Mouse (Mus musculus) intestine, embryonic 15.5 days (tissue): ENCODE data around the gene Cnih3. TPM values are rescaled to one million over a fixed set of nuclear protein-coding genes. Genes with fewer than 3 reads are reported as not detected.

Experiments used
- ATAC-seq: fragments of 200-750 bp; cut with Nextera tagmentation; 2 replicates; pipeline ENCODE4 v1.8.0; 2017; ENCODE audit warnings: moderate TSS enrichment, moderate library complexity
- H3K27ac ChIP-seq: fragments of 300-500 bp; sonication (generic); 2 replicates; pipeline ENCODE4 v1.5.1; 2015; ENCODE audit warnings: mild to moderate bottlenecking, inconsistent platforms
- H3K27me3 ChIP-seq: fragments of 300-500 bp; sonication (generic); replicated peaks from 2 replicates; pipeline ENCODE4 v1.6.1; 2015; ENCODE audit warnings: inconsistent platforms
- H3K36me3 ChIP-seq: fragments of 300-500 bp; sonication (generic); 2 replicates; pipeline ENCODE4 v1.6.1; 2015; ENCODE audit warnings: inconsistent platforms
- H3K4me1 ChIP-seq: fragments of 300-500 bp; sonication (generic); replicated peaks from 2 replicates; pipeline ENCODE4 v1.6.1; 2015; ENCODE audit warnings: inconsistent platforms
- H3K4me2 ChIP-seq: fragments of 300-500 bp; sonication (generic); replicated peaks from 2 replicates; pipeline ENCODE4 v1.6.1; 2015; ENCODE audit warnings: mild to moderate bottlenecking, inconsistent platforms
- H3K4me3 ChIP-seq: fragments of 300-500 bp; sonication (generic); replicated peaks from 2 replicates; pipeline ENCODE4 v1.5.1; 2015; ENCODE audit warnings: inconsistent platforms
- H3K9ac ChIP-seq: fragments of 300-500 bp; sonication (generic); 2 replicates; pipeline ENCODE4 v1.6.1; 2015; ENCODE audit warnings: inconsistent platforms
- H3K9me3 ChIP-seq: fragments of 300-500 bp; sonication (generic); 2 replicates; pipeline ENCODE4 v1.6.1; 2016; ENCODE audit warnings: inconsistent platforms
- WGBS: fragments of 180-500 bp; shearing (Covaris S2); methylation state at CpG from one replicate; pipeline ENCODE4 v1.1.7; 2015; 5-methylcytosine and 5-hydroxymethylcytosine counted together
- polyA plus RNA-seq: library from polyadenylated mRNA; unstranded; fragments of >200 nt; fragmentation: Nextera tagmentation; extraction: Ambion mirVana; gene quantifications from 2 replicates; pipeline ENCODE4 v1.2.1, GENCODE M21; 2015

Cnih3 gene
- polyA plus RNA-seq, 1 experiment from 2014 or later, result 0.20 TPM

DNA sequence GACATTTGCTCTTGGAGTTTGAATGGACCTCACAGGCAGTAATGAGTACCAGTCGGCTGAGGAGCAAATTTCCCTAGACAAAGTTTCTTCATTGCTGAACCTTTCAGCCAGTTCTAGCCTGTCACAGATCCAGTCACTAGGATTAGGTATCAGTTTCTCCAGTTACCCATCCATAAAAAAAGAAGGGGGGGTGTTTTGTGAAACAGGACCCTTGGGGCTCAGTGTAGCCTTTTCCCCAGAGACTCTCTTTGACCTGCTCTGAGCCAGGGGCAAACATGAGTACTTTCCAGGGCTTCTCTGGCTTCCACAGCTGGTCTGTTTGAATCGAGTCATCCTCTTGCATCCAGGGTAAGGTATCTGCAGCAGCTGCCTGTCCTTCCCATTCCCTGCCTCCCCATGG is 5.4 kb downstream of the Cnih3 start:
- Histone ChIP-seq H3K4me2 (no peak overlapping the region), H3K4me1 (peaks cover 12% of the 10 kb centered on the region), H3K36me3 (no peaks in the 10 kb centered on the region), H3K27ac (no peak overlapping the region), H3K4me3 (no peak overlapping the region), H3K9ac (no peak overlapping the region), H3K9me3 (no peaks in the 10 kb centered on the region), H3K27me3 (peaks cover 25% of the 10 kb centered on the region)
- no peak for ATAC-seq
- 43% methylated on average over 2 of the region's 2 CpGs for WGBS

DNA sequence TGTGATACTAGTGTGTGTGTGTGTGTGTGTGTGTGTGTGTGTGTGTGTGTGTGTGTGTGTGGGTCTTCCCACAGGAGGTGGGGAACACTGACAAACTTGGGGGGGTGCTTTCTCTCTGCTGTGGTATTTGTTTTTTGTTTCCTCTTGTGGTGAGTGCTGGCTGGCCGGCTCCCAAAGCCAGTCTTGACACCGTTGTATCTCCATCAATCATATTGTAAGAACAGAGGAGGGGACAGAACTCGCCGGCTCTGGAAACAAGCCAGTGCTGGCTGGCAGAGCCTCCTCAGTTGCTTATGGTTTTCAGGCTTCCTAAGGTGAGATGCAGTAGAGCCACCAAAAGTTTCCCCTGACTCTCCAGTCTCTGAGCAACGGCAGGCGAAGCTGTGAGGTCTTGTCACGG is 6.1 kb downstream of the Cnih3 start:
- Histone ChIP-seq H3K9ac (no peak overlapping the region), H3K4me3 (no peak overlapping the region), H3K27ac (no peak overlapping the region), H3K27me3 (peaks cover 19% of the 10 kb centered on the region), H3K36me3 (no peaks in the 10 kb centered on the region), H3K4me2 (no peak overlapping the region), H3K4me1 (peaks cover 6% of the 10 kb centered on the region; the same call in 1 of the 2 replicates), H3K9me3 (no peaks in the 10 kb centered on the region)
- 50% methylated on average over 7 of the region's 7 CpGs for WGBS
- no peak for ATAC-seq

DNA sequence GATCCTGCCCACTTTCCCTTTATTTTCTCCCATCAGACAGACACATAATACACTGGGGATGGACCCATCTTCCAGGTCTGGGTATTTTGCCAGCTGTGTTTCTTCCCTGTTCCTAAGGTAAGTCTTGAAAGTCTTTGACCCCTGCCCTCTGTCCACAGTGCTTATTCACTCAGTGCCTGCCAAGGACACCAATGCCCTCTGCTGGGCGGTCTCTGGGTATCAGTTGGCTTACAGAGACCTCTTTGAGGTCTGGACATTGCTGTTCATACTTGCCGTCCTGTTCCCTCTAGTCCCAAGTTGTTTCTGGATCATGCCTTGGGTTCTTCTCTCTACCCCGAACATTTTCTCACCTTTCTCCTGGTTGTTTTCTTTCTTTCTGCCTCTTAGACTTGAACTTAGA is 8.3 kb downstream of the Cnih3 start:
- Histone ChIP-seq H3K27ac (no peak overlapping the region), H3K4me3 (no peak overlapping the region), H3K4me2 (no peak overlapping the region), H3K36me3 (no peaks in the 10 kb centered on the region), H3K27me3 (0 out of 2 replicates have a peak, but pooled peaks cover 3% of the 10 kb centered on the region), H3K9ac (no peak overlapping the region), H3K9me3 (no peaks in the 10 kb centered on the region), H3K4me1 (no peaks in the 10 kb centered on the region)
- no peak for ATAC-seq
- WGBS, result 76% methylated on average over 3 of the region's 3 CpGs

DNA sequence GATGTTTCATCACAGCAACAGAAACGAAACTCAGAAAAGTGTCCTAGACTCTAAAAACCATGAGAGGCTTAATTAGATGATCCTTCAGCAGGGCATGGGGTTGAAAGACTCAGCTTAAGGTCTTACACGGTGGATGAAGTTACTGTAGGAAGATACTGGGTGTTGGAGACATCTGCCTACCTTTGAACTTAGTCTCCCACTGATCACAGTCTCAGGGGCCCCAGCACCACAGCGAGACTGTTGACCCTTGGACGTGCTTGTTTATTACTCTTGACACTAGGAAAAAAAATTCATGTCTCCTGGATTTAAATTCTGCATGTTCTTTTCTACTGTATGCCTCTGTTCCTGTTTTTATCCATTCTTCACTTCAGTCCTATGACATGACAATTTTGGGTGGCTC is 11.6 kb downstream of the Cnih3 start:
- no peak overlapping the region for H3K4me3 ChIP-seq
- no peaks in the 10 kb centered on the region for H3K27me3 ChIP-seq
- no peak overlapping the region for H3K27ac ChIP-seq
- ATAC-seq, result 0 out of 2 replicates have a peak, but pooled peaks have one; percentile 41
- H3K4me1 ChIP-seq, result no peaks in the 10 kb centered on the region
- H3K9me3 ChIP-seq, result no peaks in the 10 kb centered on the region
- H3K36me3 ChIP-seq, result no peaks in the 10 kb centered on the region
- no peak overlapping the region for H3K4me2 ChIP-seq
- H3K9ac ChIP-seq, result no peak overlapping the region
- WGBS, result 66% methylated on average over 4 of the region's 4 CpGs

DNA sequence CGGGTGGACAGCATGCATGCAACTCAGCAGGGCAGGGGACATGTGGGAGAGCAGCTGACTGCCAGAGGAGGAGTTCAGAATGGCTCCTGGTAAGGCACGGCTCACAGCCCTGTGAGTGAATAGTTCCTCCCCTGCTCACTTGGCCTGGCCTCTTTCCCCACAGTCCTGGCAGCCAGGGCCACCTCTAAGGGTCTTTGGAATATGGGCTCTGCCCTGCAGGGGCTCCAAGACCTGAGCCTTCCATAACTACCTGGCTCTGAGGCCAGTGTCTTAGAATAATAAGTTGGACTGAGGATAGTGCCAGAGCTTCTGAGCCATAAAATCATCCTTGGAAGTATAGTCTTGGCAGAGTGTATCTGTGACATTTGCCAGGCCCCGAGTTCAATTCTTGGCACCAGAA is 12.9 kb downstream of the Cnih3 start:
- no peaks in the 10 kb centered on the region for H3K36me3 ChIP-seq
- H3K9me3 ChIP-seq, result no peaks in the 10 kb centered on the region
- no peaks in the 10 kb centered on the region for H3K27me3 ChIP-seq
- no peak overlapping the region for H3K4me3 ChIP-seq
- 62% methylated on average over 3 of the region's 3 CpGs for WGBS
- no peak overlapping the region for H3K9ac ChIP-seq
- H3K4me2 ChIP-seq, result no peak overlapping the region
- ATAC-seq, result no peak
- no peaks in the 10 kb centered on the region for H3K4me1 ChIP-seq
- H3K27ac ChIP-seq, result no peak overlapping the region

DNA sequence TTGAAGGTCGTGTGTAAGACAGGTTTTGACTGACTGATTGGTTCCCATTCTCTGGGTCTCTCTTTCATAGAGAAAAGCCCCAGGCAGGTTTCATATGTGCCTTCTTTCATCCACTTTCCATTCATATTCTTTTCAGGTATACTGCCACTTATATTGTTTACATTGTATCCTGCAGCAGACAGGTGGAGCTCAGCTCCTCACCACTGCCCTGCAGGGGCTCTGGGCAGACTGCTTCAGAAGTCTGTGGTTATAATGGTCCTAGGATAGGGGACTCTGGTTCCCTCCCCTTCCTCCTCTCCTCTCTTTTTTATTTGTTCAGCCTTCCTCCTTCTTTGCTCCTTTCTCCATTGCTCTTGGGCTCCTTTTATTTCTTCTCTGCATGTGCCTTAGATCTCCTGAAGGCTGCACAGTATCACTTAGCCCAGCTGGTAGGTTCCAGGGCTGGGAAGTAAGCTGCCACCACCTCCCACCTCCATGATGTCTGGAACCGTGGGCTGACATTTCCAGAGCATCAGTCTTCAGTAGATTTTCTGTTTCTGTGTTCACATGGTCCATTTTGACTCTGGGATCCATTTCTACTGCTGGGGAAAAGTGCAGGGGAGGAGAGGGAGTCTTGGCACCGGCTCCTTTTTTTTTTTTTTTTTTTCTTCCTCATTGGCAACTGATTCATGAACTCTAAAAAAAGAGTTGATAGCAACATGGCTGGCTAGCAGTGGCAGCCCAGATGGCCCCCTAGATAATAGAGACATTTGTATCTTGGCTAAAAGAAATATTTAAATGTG is 16.6 kb downstream of the Cnih3 start:
- ATAC-seq, result no peak
- Histone ChIP-seq H3K4me2 (no peak overlapping the region), H3K36me3 (no peaks in the 10 kb centered on the region), H3K27me3 (0 out of 2 replicates have a peak, but pooled peaks cover 2% of the 10 kb centered on the region), H3K9me3 (no peaks in the 10 kb centered on the region), H3K9ac (no peak overlapping the region), H3K4me1 (no peaks in the 10 kb centered on the region), H3K4me3 (no peak overlapping the region), H3K27ac (no peak overlapping the region)
- 26% methylated on average over 3 of the region's 3 CpGs for WGBS

DNA sequence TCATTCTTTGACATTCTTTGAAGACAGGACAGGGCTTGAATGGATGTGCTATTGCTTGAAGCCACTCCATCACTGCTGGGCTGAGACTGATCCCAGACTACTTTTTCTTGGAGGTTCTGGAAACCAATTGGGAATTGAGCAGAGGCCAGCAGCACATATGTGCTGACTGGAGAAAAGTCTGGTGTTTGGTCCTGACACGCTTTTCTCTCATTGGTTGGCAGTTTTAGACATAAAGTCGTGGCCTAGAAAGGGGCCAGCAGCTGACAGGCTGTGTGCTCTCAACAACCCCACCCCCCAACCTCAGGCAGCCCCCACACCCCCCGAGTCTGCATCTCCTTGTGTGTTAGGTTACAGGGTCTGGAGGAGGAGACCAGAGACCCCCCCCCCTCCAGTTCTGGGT is 17.9 kb downstream of the Cnih3 start:
- Histone ChIP-seq H3K9ac (no peak overlapping the region), H3K4me1 (no peaks in the 10 kb centered on the region), H3K4me3 (no peak overlapping the region), H3K4me2 (no peak overlapping the region), H3K27me3 (0 out of 2 replicates have a peak, but pooled peaks cover 2% of the 10 kb centered on the region), H3K36me3 (no peaks in the 10 kb centered on the region), H3K27ac (no peak overlapping the region), H3K9me3 (no peaks in the 10 kb centered on the region)
- WGBS, result 43% methylated on average over 3 of the region's 3 CpGs
- ATAC-seq, result 0 out of 2 replicates have a peak, but pooled peaks have one; percentile 8

DNA sequence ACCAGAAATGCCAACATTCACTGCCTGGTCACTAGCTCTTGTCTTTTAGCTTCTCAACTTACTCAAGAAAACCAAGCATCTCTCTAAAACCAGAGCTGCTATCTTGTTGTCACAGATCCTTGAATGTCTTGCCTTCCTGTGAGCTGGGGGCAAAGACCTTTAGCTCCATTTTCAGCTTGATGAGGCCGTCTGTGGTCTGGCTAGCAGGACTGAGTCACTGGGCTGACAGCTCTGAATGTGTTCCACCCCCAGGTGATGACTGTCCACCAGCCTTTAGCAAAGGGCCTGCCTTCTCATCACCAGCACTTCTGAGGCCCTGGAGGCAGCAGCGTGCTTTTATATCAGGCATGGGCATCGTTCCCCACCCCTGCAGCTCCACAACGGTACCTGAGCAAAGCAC is 18.8 kb downstream of the Cnih3 start:
- Histone ChIP-seq H3K36me3 (no peaks in the 10 kb centered on the region), H3K9ac (no peak overlapping the region), H3K4me3 (no peak overlapping the region), H3K27ac (no peak overlapping the region), H3K9me3 (no peaks in the 10 kb centered on the region), H3K4me2 (no peak overlapping the region), H3K4me1 (no peaks in the 10 kb centered on the region), H3K27me3 (0 out of 2 replicates have a peak, but pooled peaks cover 2% of the 10 kb centered on the region)
- WGBS, result 76% methylated on average over 4 of the region's 4 CpGs
- ATAC-seq, result no peak

DNA sequence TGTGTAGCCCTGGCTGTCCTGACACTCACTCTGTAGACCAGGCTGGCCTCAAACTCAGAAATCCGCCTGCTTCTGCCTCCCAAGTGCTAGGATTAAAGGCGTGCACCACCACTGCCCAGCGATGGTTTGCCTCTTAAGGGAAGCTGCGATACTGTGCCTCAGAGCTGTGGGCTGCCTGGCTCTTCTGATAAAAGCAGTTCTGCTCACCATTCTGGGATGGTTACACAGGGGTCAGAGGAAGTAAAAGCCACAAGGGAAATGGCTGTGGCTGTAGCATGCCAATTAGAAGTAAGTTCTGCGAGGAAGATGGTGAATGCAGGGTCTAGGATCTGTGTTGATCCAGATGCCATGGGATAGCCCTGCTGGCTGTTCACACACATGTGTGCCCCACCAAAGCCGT is 19.9 kb downstream of the Cnih3 start:
- Histone ChIP-seq H3K9me3 (no peaks in the 10 kb centered on the region), H3K9ac (no peak overlapping the region), H3K27ac (no peak overlapping the region), H3K36me3 (no peaks in the 10 kb centered on the region), H3K4me2 (no peak overlapping the region), H3K4me3 (no peak overlapping the region), H3K27me3 (0 out of 2 replicates have a peak, but pooled peaks cover 2% of the 10 kb centered on the region), H3K4me1 (no peaks in the 10 kb centered on the region)
- no peak for ATAC-seq
- 72% methylated on average over 6 of the region's 6 CpGs for WGBS

DNA sequence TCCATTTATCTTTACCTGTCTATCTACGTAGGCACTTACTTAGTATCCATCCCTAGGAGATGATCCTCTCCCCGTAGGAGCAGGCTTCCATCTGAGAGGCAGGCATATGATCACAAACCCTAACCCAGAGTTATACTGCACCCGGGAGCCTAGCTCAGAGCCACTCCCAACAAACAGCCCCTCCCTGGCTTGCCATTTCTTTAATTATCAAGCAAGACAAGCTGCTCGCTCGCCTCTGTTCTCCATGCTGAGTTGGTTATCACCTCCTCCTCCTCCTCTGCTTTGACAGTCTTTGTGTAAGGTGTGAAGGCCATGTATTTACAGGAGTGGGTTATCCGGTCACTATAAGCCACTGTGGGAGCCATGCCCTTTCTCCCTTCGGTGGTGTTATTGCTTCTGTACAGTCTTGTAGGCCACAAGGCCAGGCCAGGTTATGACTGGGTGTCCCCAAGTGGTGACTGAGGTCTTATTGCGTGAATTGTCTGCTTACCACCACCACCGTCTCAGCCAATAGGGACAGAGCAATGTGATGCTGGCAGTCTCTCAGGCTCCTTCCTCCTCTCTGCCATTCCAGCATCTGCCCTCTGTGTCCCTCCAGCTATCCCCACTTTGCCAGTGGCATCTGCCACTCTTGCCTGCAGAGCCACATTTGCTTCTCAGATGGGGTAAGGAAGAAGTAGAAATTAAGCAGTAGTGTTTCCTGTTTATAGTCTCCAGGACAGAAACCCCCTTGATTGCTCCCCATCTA is 22.4 kb downstream of the Cnih3 start:
- Histone ChIP-seq H3K36me3 (no peaks in the 10 kb centered on the region), H3K4me3 (no peak overlapping the region), H3K9ac (no peak overlapping the region), H3K27me3 (0 out of 2 replicates have a peak, but pooled peaks cover 2% of the 10 kb centered on the region), H3K9me3 (no peaks in the 10 kb centered on the region), H3K4me2 (no peak overlapping the region), H3K27ac (no peak overlapping the region), H3K4me1 (no peaks in the 10 kb centered on the region)
- WGBS, result 62% methylated on average over 9 of the region's 9 CpGs
- no peak for ATAC-seq

DNA sequence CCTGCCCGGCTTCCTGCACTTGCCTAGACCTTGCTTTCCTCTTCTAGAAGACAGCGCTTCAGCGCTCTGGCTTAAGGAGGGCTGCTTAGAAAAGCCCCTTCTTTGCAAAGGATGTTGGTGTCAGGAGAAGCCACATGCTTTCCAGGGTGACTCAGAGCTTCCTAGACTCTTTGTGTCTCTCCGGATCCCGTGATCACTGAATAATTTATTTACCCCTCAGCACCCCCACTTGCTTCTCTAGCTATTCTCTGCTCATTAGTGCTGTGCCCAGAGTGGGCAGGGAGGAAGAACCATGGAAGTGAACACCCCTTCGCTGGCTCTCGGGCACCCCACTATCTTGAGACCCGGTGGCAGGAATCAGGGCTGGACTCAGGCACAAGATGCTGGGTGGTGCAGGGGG is 24.0 kb downstream of the Cnih3 start:
- Histone ChIP-seq H3K9ac (no peak overlapping the region), H3K36me3 (no peaks in the 10 kb centered on the region), H3K27ac (no peak overlapping the region), H3K4me1 (no peaks in the 10 kb centered on the region), H3K27me3 (0 out of 2 replicates have a peak, but pooled peaks cover 2% of the 10 kb centered on the region), H3K9me3 (no peaks in the 10 kb centered on the region), H3K4me2 (no peak overlapping the region), H3K4me3 (no peak overlapping the region)
- no peak for ATAC-seq
- WGBS, result 65% methylated on average over 8 of the region's 8 CpGs

DNA sequence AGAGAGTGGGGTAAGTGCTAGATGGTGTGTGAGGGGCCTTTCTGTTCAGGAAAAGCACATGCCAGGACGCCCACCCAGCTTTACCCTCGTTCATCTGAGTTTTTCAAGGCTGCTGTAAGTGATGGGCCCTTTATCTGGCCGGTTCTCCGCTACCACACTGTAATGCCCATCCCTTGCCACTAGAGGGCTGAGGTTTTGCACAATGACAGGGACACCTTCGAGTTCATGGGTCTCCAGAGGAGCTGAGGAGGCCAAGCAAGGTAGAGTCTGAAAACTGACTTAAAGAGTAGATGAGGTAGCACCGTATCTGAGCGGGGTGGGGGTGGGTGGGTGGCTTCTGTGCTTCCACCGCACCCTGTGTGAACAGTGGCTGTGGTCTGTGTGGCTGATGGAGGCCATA is 27.2 kb downstream of the Cnih3 start:
- H3K27me3 ChIP-seq, result no peaks in the 10 kb centered on the region
- no peak for ATAC-seq
- no peaks in the 10 kb centered on the region for H3K36me3 ChIP-seq
- no peak overlapping the region for H3K4me3 ChIP-seq
- H3K4me2 ChIP-seq, result no peak overlapping the region
- H3K9me3 ChIP-seq, result no peaks in the 10 kb centered on the region
- H3K4me1 ChIP-seq, result no peaks in the 10 kb centered on the region
- no peak overlapping the region for H3K27ac ChIP-seq
- WGBS, result 25% methylated on average over 8 of the region's 8 CpGs
- no peak overlapping the region for H3K9ac ChIP-seq
